Mouse (Mus musculus) myocyte (in vitro differentiated cells): Measurements from ENCODE around the gene Ifitm10.

Source experiments
- CEBPB ChIP-seq: IDR thresholded peaks from 2 replicates; pipeline ENCODE4 v1.6.1; 2011; ENCODE audit warnings: mild to moderate bottlenecking, moderate library complexity; ENCODE audit not compliant: poor library complexity, insufficient read depth, severe bottlenecking
- MYOG ChIP-seq, 3 experiments: IDR thresholded peaks; one replicate each; pipeline ENCODE4 v1.6.1; 2011; ENCODE audit warnings: control low read depth in 2 of 3, low read depth in 2 of 3, mild to moderate bottlenecking in 2 of 3; ENCODE audit not compliant: insufficient read length in 2 of 3, control insufficient read depth in 1 of 3, insufficient read depth in 1 of 3
- POLR2A ChIP-seq: IDR thresholded peaks from one replicate; pipeline ENCODE4 v1.6.1; 2011; ENCODE audit warnings: low read depth, mild to moderate bottlenecking, control low read depth, moderate library complexity; ENCODE audit not compliant: insufficient read length
- REST ChIP-seq: IDR thresholded peaks from one replicate; pipeline ENCODE4 v1.6.1; 2011; ENCODE audit warnings: mild to moderate bottlenecking, control low read depth, moderate library complexity; ENCODE audit not compliant: insufficient read depth, insufficient read length
- TCF12 ChIP-seq: IDR thresholded peaks from one replicate; pipeline ENCODE4 v1.6.1; 2011; ENCODE audit warnings: mild to moderate bottlenecking, control low read depth; ENCODE audit not compliant: poor library complexity, insufficient read depth, severe bottlenecking
- TCF3 ChIP-seq: IDR thresholded peaks from one replicate; pipeline ENCODE4 v1.6.1; 2011; ENCODE audit warnings: low read depth, control low read depth; ENCODE audit not compliant: insufficient read length

- TF ChIP-seq CEBPB: no peak
- no peak for TF ChIP-seq REST
- no peak for TF ChIP-seq MYOG (IDR thresholded peaks at IDR 0.05; ENCODE audit: control insufficient read depth in 1 of 3, insufficient read depth in 1 of 3, insufficient read length in 2 of 3, low read depth in 2 of 3)
- TF ChIP-seq POLR2A: no peak
- no peak for TF ChIP-seq TCF3
- TF ChIP-seq TCF12: no peak
Observed at GRCm38 (mm10) chr7:142368856-142369255, 4.7 kb downstream of the Ifitm10 start.
